Mouse (Mus musculus) MEL (cell line): ENCODE data around the gene Pde8b. TPM values are rescaled to one million over a fixed set of nuclear protein-coding genes. Genes with fewer than 3 reads are reported as not detected.

ENCODE experiments used
- DNase-seq: peaks from one replicate; pipeline ENCODE4 v3.0.0; 2011; ENCODE audit warnings: low read depth, low spot score
- H3K27ac ChIP-seq: 2 replicates; pipeline ENCODE4 v1.5.1; 2012; ENCODE audit warnings: low read depth, mild to moderate bottlenecking, control low read depth, low read length, moderate library complexity; ENCODE audit not compliant: control insufficient read depth
- H3K27me3 ChIP-seq, 2 experiments: fragments of 150-350 bp in 1 of 2; sonication (generic) in 1 of 2; 2 replicates each; pipeline ENCODE4 v1.6.1; 2012; ENCODE audit warnings: low read length in 2 of 2, mild to moderate bottlenecking in 2 of 2, improper control_type of control experiment in 1 of 2, moderate library complexity in 1 of 2; ENCODE audit not compliant: insufficient read depth in 2 of 2, control insufficient read depth in 1 of 2
- H3K36me3 ChIP-seq, 2 experiments: 2 replicates each; pipeline ENCODE4 v1.6.1; 2012 to 2014; ENCODE audit warnings: low read length in 2 of 2, improper control_type of control experiment in 1 of 2, inconsistent platforms in 1 of 2, mild to moderate bottlenecking in 1 of 2; ENCODE audit not compliant: insufficient read depth in 2 of 2, control insufficient read depth in 1 of 2
- H3K4me1 ChIP-seq, 2 experiments: fragments of 150-350 bp in 1 of 2; sonication (generic) in 1 of 2; 2 replicates each; pipeline ENCODE4 v1.6.1; 2012; ENCODE audit warnings: low read length in 2 of 2, improper control_type of control experiment in 1 of 2, mild to moderate bottlenecking in 1 of 2; ENCODE audit not compliant: insufficient read depth in 2 of 2, control insufficient read depth in 1 of 2
- H3K4me3 ChIP-seq, 2 experiments: fragments of 150-350 bp in 1 of 2; sonication (generic) in 1 of 2; 2 replicates each; pipeline ENCODE4 v1.5.1; 2012; ENCODE audit warnings: low read depth in 2 of 2, low read length in 2 of 2, mild to moderate bottlenecking in 2 of 2, moderate library complexity in 2 of 2, control low read depth in 1 of 2, improper control_type of control experiment in 1 of 2; ENCODE audit not compliant: control insufficient read depth in 1 of 2, insufficient read depth in 1 of 2
- H3K79me2 ChIP-seq: 2 replicates; pipeline ENCODE4 v1.6.1; 2012; ENCODE audit warnings: mild to moderate bottlenecking, low read length, moderate library complexity; ENCODE audit not compliant: control insufficient read depth, poor library complexity, insufficient read depth
- H3K9ac ChIP-seq: 2 replicates; pipeline ENCODE4 v1.6.1; 2012; ENCODE audit warnings: low read depth, mild to moderate bottlenecking, control low read depth, low read length, moderate library complexity; ENCODE audit not compliant: control insufficient read depth, poor library complexity, severe bottlenecking
- H3K9me3 ChIP-seq: fragments of 150-350 bp; sonication (generic); replicated peaks from 2 replicates; pipeline ENCODE4 v1.6.1; 2012; ENCODE audit warnings: mild to moderate bottlenecking, low read length, improper control_type of control experiment, moderate library complexity; ENCODE audit not compliant: insufficient read depth
- CHD1 ChIP-seq: IDR thresholded peaks from 2 replicates; pipeline ENCODE4 v1.6.1; 2012; ENCODE audit warnings: low read depth, mild to moderate bottlenecking, inconsistent platforms, low read length, improper control_type of control experiment
- EP300 ChIP-seq, 2 experiments: IDR thresholded peaks; 2 replicates each; pipeline ENCODE4 v1.6.1; 2011; ENCODE audit warnings: improper control_type of control experiment in 2 of 2, low read length in 2 of 2, low read depth in 1 of 2, mild to moderate bottlenecking in 1 of 2
- ETS1 ChIP-seq: IDR thresholded peaks from 2 replicates; pipeline ENCODE4 v1.6.1; 2012; ENCODE audit warnings: low read depth, mild to moderate bottlenecking, inconsistent platforms, low read length, improper control_type of control experiment, moderate library complexity
- GATA1 ChIP-seq: IDR thresholded peaks from 2 replicates; pipeline ENCODE4 v1.6.1; 2011; ENCODE audit warnings: low read depth, low read length, improper control_type of control experiment
- KAT2A ChIP-seq: conservative IDR thresholded peaks from 2 replicates; pipeline ENCODE4 v1.6.1; 2012; ENCODE audit warnings: low read depth, low read length, improper control_type of control experiment, inconsistent platforms
- MEF2A ChIP-seq: IDR thresholded peaks from 2 replicates; pipeline ENCODE4 v1.6.1; 2014; ENCODE audit warnings: low read depth, mild to moderate bottlenecking, inconsistent platforms, low read length, improper control_type of control experiment; ENCODE audit not compliant: poor library complexity, insufficient replicate concordance, severe bottlenecking; ENCODE audit errors: extremely low read depth
- MYB ChIP-seq: IDR thresholded peaks from 2 replicates; pipeline ENCODE4 v1.6.1; 2011; ENCODE audit warnings: mild to moderate bottlenecking, low read depth, low read length, improper control_type of control experiment
- MYC ChIP-seq: IDR thresholded peaks from 2 replicates; pipeline ENCODE4 v1.6.1; 2011; ENCODE audit warnings: low read depth, mild to moderate bottlenecking, low read length, improper control_type of control experiment, moderate library complexity
- NELFE ChIP-seq: IDR thresholded peaks from 2 replicates; pipeline ENCODE4 v1.6.1; 2011; ENCODE audit warnings: low read depth, low read length, improper control_type of control experiment
- NRF1 ChIP-seq: IDR thresholded peaks from 2 replicates; pipeline ENCODE4 v1.6.1; 2014; ENCODE audit warnings: low read depth, mild to moderate bottlenecking, inconsistent platforms, low read length, improper control_type of control experiment, moderate library complexity; ENCODE audit not compliant: poor library complexity, insufficient read depth, severe bottlenecking
- POLR2AphosphoS2 ChIP-seq: IDR thresholded peaks from 2 replicates; pipeline ENCODE4 v1.6.1; 2011; ENCODE audit warnings: low read length, improper control_type of control experiment
- RAD21 ChIP-seq: IDR thresholded peaks from 2 replicates; pipeline ENCODE4 v1.6.1; 2011; ENCODE audit warnings: mild to moderate bottlenecking, low read depth, low read length, improper control_type of control experiment
- SMC3 ChIP-seq: IDR thresholded peaks from 2 replicates; pipeline ENCODE4 v1.6.1; 2011; ENCODE audit warnings: low read depth, low read length, improper control_type of control experiment
- TBP ChIP-seq: IDR thresholded peaks from 2 replicates; pipeline ENCODE4 v1.8.0; 2011; ENCODE audit warnings: low read depth, low read length, improper control_type of control experiment
- USF2 ChIP-seq, 2 experiments: IDR thresholded peaks; 2 replicates each; pipeline ENCODE4 v1.6.1; 2011 to 2012; ENCODE audit warnings: improper control_type of control experiment in 2 of 2, low read length in 2 of 2, borderline replicate concordance in 1 of 2, inconsistent platforms in 1 of 2, low read depth in 1 of 2, mild to moderate bottlenecking in 1 of 2; ENCODE audit not compliant: insufficient read depth in 1 of 2
- ZC3H11A ChIP-seq: IDR thresholded peaks from 2 replicates; pipeline ENCODE4 v1.6.1; 2012; ENCODE audit warnings: low read depth, mild to moderate bottlenecking, inconsistent platforms, low read length, improper control_type of control experiment
- ZMIZ1 ChIP-seq: IDR thresholded peaks from 2 replicates; pipeline ENCODE4 v1.6.1; 2012; ENCODE audit warnings: low read depth, mild to moderate bottlenecking, inconsistent platforms, low read length, improper control_type of control experiment, moderate library complexity
- ZNF384 ChIP-seq: IDR thresholded peaks from 2 replicates; pipeline ENCODE4 v1.6.1; 2012; ENCODE audit warnings: low read depth, mild to moderate bottlenecking, inconsistent platforms, low read length, improper control_type of control experiment
- polyA plus RNA-seq, 2 experiments: library from polyadenylated mRNA; stranded (reverse) in 1 of 2; unstranded in 1 of 2; fragments of >175 nt in 1 of 2; fragments of >200 nt in 1 of 2; gene quantifications; 2 replicates each; pipeline versions ENCODE4 v1.2.1 to v1.2.4; 2012; ENCODE audit warnings: low replicate concordance in 2 of 2, low read depth in 1 of 2; ENCODE audit not compliant: insufficient read length in 2 of 2, insufficient read depth in 1 of 2, missing spikeins in 1 of 2
- total RNA-seq: library from RNA; depleted of rRNA; stranded (reverse); fragments of 300-350 nt; gene quantifications from 2 replicates; pipeline ENCODE4 v1.2.3, GENCODE M21; 2012

Gene Pde8b
- total and polyA plus RNA-seq, 3 experiments = 0.04 to 0.40 TPM; not detected in 1

GRCm38 (mm10) chr13:95087358-95087787, 162.8 kb downstream of the Pde8b start:
- no peaks in the 10 kb centered on the region for H3K4me1 ChIP-seq
- H3K36me3 ChIP-seq = no peaks in the 10 kb centered on the region
- TF ChIP-seq POLR2AphosphoS2 = no peak
- no peak for TF ChIP-seq ETS1
- TF ChIP-seq NRF1 = no peak
- no peak for TF ChIP-seq RAD21
- TF ChIP-seq GATA1 = no peak
- no peak for TF ChIP-seq USF2 (IDR thresholded peaks at IDR 0.05; ENCODE audit: borderline replicate concordance in 1 of 2, insufficient read depth in 1 of 2, low read depth in 1 of 2, low read length in 2 of 2)
- TF ChIP-seq EP300 (IDR thresholded peaks at IDR 0.05; ENCODE audit: low read depth in 1 of 2, low read length in 2 of 2) = no peak
- no peak for TF ChIP-seq CHD1
- no peak for TF ChIP-seq MEF2A
- no peak for TF ChIP-seq MYC
- TF ChIP-seq MYB = no peak
- TF ChIP-seq SMC3 = no peak
- no peak for TF ChIP-seq NELFE
- TF ChIP-seq TBP = no peak
- TF ChIP-seq ZC3H11A = no peak
- no peak for TF ChIP-seq ZNF384
- no peak for TF ChIP-seq KAT2A
- no peak for DNase-seq
- H3K4me3 ChIP-seq = no peak overlapping the region
- H3K79me2 ChIP-seq = no peaks in the 10 kb centered on the region
- H3K27ac ChIP-seq = no peak overlapping the region
- no peaks in the 10 kb centered on the region for H3K27me3 ChIP-seq
- no peaks in the 10 kb centered on the region for H3K9me3 ChIP-seq
- H3K9ac ChIP-seq = no peak overlapping the region

GRCm38 (mm10) chr13:95086033-95086432, 164.1 kb downstream of the Pde8b start:
- H3K9ac ChIP-seq = no peak overlapping the region

More at GRCm38 (mm10) chr13:95086033-95086432, 164.1 kb downstream of the Pde8b start:
- no peak overlapping the region for H3K27ac ChIP-seq
- no peaks in the 10 kb centered on the region for H3K9me3 ChIP-seq
- no peaks in the 10 kb centered on the region for H3K79me2 ChIP-seq
- no peak overlapping the region for H3K4me3 ChIP-seq
- DNase-seq = no peak
- no peaks in the 10 kb centered on the region for H3K36me3 ChIP-seq
- no peaks in the 10 kb centered on the region for H3K27me3 ChIP-seq
- no peak for TF ChIP-seq ZMIZ1
- TF ChIP-seq, all 39 proteins: peak for 0
- H3K4me1 ChIP-seq = no peaks in the 10 kb centered on the region
